Mouse (Mus musculus) embryo, embryonic 9.5 days (tissue): ENCODE results near the gene Mgat3.
A peak's percentile ranks its signal among the peaks of the same experiment; 100 is the strongest.

ENCODE experiments used
- DNase-seq: peaks from one replicate; pipeline ENCODE4 v3.0.0-alpha.2; 2017; ENCODE audit errors: extremely low spot score

The Mgat3 gene

DNA sequence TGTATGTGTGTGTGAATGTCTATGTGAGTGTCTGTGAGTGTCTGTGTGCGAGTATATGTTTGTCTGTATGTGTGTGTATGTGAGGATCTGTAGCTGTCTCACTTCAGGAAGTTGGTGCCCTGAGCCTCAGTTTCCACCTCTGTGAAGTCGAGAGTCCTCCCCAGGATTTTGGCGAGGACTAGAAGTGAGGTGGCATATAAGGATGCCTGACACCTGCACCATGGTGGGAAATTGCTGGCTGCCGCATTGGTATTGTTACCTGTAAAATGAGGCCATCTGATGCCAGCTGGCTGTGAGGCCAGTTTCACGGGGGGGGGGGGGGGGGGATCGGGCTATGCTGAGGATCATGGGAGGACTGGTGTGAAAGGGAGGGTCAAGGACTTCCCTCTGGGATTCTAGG is 2.2 kb downstream of the Mgat3 start:
- no peak for DNase-seq

DNA sequence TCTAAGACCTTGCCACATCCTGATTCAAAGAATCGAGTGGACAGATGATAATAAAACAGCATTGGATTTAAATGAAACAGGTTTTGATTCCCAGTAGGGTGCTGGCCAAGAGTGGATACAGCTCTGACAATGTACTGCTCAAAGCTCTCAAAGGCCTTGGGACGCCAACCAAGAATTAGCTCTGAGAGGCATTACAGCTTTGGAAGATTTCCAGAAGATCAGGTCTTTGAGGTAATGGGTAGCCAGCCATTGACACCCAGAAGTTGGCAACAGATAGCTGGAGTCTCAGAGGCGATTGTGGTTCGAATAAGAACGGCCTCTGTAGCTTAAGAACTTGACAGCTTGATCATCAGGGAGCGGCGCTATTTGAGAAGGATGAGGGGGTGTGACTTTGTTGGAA is 8.0 kb downstream of the Mgat3 start:
- no peak for DNase-seq

DNA sequence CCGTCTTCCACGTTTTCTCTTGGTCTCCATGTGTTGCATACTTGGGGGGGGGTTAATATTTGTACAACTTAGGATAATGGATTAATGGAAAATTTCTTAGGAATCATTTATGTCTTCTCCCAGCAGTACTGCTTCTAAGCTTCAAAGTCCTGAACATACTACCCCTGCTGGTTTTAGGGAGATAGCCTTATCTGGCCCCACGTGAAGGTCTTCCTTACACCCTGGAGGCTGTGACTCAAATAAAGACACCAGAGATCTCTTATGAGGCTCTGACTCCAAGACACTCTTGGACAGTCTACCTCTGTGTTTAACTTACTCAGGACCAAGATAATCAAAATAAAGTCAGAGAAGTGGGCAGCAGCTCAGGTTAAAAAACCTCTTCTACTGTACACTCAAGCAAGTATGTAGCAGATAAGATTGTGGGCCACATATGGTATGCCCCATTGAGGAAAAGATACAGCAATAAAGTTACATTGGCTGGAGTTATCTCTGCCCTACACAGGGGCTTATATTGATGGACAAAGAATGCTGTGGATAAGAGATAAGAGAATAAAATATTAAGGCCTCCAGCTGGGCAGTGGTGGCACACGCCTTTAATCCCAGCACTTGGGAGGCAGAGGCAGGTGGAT is 8.7 kb downstream of the Mgat3 start:
- DNase-seq = no peak

DNA sequence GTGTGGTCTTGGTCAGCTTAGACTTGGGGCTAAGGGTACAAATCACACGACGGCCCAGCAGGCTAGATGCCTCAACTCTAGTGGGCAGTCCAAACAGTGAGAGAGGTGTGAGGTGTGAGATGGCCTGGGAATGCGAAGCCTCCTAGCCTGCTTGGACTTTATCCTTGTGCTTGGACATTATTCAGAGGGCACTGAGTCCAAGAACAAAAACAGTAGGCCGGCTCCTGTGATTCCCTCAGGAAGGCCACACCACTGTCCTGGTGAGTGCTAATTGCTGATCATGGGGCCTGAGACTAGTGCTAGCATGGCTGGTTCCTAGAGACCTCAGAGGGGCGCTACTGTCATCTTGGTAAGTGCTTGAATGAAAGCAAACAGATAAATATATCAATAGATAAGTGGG is 15.4 kb downstream of the Mgat3 start:
- DNase-seq = no peak

DNA sequence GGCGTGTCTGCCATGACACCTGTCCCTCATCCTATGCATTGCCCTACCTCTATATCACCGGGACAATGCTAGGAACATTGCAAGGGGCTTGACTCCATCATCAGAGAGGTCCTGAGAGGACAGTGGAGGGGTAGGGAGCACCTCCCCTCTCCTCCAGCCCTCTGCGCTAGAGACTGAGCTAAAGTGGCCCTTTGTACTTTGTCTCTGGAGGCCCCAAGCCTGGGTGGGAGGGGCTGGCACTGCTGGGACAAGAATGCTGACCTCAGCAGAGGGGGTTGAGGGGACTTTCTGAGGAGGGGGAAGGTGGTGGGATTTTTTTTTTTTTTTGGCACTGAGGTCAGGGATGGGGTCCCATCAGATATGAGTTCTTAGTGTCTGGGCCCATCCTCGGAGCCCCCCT is 16.6 kb downstream of the Mgat3 start:
- no peak for DNase-seq

DNA sequence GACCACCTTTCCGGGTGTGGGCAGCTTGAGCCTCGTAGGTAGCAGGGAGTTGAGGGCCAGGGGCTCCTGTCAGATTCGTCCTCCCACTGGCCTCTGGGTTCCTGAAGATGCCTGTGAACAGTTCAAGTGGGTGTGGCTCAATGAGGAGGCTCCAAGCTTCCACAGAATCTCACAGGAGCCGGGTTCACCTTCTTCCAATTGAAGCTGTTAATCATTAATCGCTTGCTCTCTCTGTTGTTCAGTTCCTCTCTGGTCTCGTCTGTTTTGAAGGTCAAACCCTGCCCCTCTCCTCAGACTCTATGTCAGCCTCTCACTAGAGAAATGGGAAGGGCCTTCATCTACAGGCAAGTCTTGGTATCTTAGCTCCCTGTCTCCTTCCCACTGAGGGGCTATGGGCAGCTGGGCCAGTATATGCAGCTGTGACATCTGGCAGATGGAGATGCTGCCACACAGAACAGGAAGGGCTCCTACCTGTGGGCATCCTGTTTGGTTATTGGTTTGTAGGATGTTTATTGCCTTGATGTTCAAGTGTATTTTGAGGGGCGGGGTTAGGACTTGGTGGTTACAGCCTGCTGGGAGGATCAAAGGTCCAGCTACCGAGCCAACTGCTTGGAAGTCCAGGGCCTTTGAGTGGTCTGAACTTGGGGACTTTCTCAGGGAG is 18.2 kb downstream of the Mgat3 start:
- DNase-seq = no peak

DNA sequence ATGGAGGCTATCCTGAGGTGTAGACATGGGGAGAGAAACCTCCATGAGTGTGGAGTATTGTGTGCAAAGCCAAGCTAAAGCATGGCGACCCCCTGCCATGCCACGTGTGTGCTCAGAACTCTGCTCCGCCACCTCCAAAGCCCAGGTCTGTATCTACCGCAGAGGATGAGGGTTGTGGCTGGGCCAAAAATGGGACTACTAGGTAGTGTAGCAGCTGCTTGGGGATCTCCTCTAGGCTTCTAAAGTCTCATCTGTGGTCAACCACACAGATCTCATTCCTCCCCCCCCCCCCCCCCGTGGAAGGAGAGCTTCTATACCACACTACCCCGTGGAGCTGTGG is 18.7 kb downstream of the Mgat3 start:
- no peak for DNase-seq

DNA sequence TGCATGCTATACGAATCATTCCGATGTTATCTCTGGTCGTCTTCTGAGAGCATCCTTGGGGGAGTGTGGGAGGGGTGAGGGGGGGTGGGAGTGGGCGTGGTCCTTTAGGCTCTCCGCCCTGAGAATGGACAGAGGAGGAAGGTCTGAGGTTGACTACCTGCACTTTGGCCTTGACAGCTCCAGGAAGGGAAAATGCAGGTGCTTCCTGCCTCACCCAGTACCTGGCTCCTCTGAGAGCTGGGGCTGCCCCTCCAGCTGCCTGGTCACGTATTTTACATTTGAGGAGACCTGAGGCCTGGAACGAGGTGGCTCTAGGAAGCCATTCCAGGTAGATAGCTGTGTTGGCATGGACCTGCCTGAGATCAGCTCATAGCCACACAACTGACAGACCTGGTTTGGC is 19.3 kb downstream of the Mgat3 start:
- no peak for DNase-seq

DNA sequence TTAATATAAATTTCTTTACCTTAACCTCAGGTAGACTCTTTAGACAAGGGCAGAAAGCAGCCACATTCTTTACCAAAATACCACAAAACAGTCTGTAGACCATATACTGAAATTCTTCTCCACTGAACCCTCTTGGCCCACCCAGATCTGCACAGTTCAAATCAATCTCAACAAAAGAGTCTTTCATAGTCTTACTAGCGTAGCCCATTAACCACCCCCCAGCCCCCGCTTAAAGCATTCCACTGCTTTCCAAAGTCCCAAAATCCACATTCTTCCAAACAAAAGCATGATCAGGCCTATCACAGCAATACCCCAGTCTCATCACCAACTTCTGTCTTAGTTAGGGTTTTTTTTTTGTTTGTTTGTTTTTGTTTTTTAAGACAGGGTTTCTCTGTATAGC is 26.0 kb downstream of the Mgat3 start:
- no peak for DNase-seq

DNA sequence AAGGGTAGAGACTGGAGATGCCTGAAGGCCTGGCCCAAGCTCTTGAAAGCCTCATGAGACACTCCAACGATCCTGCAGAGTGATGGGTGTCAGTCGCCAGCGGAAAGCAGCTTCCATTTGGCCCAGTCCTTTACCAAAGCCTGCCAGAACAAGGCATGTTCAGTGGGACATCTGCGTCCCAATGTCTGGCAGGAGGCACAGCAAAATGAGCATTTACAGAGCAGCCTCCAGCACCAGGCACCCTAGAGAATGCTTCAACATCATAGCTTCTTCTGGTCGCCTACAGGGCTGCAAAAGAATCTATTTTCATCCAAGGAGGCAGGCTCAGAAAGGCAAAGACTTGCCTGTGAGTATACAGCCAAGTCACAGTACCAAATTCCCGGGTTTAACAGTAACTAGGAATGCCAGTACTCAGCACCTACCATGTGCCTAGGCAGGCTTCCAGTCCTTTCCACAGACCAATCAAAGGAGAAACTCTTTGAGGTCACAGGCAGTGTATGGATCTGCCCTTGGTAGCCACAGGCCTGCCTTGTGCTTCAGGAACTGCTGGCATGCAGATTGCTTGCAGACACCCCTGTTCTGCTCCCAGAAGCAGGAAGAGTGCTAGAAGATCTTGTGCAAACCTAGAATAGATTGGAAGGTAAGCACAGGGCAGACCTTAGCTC is 28.7 kb downstream of the Mgat3 start:
- DNase-seq = no peak

DNA sequence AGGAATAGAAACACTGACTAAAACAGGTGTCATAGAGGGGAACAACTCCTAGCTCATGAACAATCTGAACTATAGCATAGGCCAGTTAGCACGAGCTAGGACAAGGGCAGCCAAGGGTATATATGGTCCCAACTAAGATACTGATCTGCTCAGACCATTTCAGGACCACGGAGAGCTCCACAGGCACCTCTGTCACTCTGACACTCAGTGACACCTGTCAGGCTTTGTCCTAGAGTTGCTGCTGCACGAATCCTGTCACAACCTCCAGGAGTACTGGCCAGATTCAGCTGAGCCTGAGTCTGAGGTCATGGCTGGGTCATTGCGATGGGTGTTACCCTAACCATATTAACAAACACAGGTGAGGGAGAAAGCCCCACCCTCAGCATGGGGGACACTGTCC is 29.9 kb downstream of the Mgat3 start:
- no peak for DNase-seq

DNA sequence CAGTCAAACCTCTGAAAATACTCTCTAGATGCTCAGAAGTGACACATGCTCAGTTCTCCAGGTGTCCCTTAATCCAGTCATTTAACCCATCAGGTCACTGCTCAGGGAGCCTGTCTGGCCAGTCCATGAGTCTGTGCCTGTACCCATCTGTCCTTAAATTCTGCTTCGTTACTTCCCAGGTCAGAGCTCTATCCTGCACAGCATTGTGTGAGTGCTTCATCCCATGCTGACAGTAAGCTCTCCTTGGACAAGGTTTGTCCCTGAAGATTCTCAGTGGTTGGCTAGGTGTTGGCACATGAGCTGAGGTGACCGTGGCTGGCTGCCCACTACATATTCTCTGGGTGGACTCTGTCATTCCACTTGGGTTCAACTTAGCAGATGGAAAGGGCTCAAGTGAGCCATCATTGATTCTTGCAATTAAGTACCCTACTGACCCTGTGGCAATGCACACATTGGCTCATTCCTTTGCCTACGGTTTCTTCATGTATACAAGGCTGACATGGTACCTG is 32.6 kb downstream of the Mgat3 start:
- no peak for DNase-seq

GRCm38 (mm10) chr15:80208446-80208845 is 34.9 kb downstream of the Mgat3 start:
- no peak for DNase-seq

DNA sequence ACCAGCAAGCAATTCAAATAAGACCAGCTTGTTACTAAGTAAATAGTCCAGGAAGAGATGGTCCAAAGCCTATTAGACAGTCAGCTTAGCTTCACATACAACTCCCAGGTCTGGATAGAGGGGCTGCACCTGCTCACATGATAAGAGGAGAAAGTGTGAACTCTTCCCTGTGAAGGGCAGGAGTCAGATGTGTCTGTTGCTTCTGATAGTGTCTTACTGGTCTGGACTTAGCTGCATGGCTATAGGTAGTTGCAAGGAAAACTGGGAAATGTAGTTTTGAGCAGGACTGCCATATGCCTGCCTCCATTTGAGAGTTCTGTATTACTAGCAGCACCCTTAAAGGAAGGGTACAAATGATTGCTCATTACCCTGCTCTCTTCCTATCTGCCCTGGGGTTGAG is 40.2 kb downstream of the Mgat3 start:
- no peak for DNase-seq

DNA sequence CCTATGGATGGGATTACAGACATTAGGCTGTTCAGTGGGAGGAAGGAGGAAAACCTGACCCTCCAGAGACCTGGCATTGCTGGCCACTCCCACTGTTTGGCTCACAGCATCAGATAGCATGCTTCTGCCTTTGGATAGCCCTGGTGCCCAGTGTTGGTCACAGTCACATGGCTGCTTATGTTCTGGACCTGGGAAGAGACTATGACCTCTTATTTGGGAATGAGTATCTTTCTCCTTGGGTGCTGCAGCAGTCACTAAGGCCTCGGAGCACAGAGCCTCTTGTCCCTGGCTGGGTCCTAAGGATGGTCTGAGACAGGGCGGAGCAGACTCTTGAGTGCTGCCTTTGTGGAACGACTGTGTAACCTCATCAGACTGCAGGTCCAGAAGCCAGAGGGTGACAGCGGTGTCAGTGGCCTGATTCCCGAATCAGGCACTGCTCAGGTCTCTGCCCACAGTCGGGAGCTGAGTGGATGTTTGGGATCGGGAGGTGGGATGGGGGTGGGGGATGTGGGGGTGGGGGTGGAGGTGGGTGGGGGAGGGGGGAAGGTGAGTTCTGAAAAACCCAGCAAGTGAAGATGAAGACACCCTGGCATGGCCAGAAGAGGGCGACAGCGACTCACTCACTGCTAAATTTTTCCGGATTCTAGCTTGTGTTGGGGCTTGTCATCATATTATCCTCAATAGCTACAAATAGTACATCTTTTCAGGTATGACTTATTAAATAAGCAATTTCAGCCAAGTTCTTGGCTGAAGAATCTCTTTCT is 42.4 kb downstream of the Mgat3 start:
- DNase-seq = no peak

DNA sequence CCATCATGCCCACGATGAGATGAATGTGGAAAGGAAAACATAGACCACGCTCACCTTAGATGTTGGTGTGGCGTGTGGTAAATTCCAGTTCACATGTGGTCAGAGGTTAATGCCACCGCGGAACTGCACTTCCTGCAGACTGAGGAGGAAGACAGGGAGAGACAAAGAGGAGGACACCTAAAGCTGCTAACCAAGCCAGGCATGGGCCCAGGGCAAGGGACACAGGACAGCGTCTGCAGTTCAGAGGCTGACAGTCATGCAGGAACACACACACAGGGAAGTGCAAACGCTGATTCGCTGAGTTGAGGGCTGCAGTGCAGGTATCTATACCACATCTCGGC is 42.9 kb downstream of the Mgat3 start:
- no peak for DNase-seq

DNA sequence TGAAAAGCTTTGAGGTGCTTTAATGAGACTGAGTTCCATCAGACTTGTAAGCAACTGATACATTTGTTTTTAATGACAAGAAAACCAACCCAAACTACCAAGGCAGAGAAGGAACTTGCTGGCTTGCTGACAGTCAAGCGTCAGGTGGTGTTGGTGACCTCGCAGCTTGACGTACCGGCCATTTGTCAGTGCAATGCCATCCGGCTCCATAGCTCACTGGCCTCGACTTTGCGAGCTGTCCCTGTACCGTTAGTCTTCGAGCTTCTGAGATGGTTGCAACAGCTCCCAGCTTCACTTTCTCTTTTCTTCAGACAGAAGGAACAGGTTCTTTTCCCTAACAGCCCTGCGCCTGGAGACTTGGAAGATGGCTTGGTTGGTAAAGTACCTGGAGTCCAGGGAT is 44.0 kb downstream of the Mgat3 start:
- no peak for DNase-seq

DNA sequence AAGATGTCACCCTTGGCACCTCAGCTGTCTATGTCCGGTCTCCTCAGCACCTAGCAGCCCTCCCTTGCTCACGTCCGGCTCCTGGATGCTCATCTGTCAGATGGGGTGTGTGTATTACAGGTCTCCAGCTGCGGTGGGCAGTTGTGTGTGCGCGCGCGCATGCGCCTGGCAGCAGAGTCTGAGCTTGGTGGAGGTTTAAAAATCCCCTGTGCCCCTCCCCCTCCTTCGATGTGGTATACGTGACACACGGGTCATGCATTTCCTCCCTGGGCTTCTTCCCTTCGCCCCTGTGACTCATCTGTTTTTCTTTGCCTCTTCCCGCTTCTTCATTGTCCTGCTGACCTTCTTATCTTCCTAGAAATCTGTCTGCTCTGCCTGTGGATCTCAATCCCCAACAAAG is 45.7 kb downstream of the Mgat3 start:
- peak; percentile 46 for DNase-seq

DNA sequence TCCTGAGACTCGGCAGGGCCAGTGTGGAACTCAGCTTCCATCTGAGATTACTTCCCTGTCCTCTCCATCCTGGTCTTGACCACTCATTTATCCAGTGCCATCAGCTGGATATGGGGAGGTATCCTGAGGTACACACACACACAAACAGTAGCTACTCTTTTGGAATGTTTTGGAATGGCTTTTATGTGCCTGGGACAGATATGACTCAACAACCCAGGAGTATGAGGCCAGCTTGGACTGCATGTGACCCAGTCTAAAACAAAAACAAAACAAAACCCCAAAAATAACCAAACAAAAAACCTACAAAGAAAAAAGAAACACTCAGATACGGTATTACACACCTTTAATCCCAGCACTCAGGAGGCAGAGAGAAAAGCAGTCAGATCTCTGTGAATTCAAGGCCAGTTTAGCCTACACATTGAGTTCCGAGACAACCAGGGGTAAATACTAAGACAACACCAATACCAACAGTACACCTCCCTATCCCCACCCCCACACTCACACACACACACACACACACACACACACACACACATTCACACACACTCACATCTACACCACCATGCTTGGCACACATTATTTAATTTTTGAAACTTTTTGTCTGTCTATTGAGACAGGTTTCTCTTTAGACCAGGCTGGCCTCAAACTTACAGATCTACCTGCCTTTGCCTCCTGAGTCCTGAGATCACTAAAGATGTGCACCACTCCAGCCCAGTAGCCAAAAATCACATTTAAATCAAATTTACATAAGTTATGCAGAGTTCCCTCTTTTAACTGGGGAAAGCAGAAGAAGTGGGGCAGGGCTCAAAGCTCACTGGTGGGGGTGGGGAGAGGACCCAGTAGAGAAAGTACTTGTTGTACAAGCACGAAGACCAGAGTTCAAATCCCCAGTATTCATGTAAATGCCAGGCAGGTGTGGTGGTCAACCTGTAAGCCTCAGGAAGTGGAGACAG is 46.5 kb downstream of the Mgat3 start:
- no peak for DNase-seq

GRCm38 (mm10) chr15:80221031-80221430 is 47.5 kb downstream of the Mgat3 start:
- DNase-seq = no peak

DNA sequence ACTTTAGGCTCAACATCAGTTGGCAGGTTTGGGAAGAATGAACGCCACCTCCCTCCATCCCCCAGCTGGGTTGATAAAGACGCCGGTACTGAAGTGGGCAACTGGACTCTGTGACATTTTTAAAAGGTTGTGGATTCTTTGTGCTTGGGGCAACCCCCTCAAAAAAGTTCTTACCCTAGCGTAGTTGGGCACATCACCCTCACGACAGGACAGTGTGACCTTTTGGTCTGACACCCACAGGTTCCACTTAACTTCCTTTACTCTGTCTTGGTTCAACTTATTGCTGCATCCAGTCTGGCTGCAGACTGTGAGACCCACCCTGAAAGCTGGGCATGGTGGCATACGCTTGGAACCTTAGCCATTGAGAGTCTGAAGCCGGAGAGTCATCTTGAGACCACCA is 50.2 kb downstream of the Mgat3 start:
- DNase-seq = no peak

DNA sequence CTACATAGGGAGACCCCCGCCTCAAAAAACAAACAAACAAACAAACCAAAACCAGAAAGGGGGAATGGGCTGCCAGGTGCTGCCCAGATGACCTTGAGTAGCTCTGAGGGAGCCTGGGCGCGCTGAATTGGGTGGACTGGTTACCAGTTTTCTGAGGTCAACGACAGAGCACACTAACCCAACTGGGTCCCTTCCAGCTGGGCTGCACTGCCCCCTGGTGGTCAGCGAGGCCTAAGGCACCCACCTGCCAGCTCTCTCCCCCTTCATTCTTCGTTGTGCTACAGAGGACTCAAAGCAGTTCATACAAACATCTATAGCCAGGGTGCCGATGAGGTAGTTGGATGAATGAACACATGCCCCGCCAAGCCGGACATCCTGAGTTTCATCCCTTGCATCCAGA is 51.7 kb downstream of the Mgat3 start:
- DNase-seq = peak; percentile 77
